Mouse (Mus musculus) embryonic facial prominence, embryonic 11.5 days (tissue): ENCODE results near the gene Cfap61. TPM values are rescaled to one million over a fixed set of nuclear protein-coding genes. Genes with fewer than 3 reads are reported as not detected.

Experiments used
- ATAC-seq: fragments of 200-750 bp; cut with Nextera tagmentation; replicated peaks from 2 replicates; pipeline ENCODE4 v1.8.0; 2017; ENCODE audit warnings: low read depth; ENCODE audit not compliant: insufficient number of reproducible peaks, low FRiP score, low TSS enrichment
- DNase-seq: peaks from one replicate; pipeline ENCODE4 v3.0.0-alpha.2; 2015; ENCODE audit warnings: low spot score
- H3K27ac ChIP-seq: fragments of 300-500 bp; sonication (generic); replicated peaks from 2 replicates; pipeline ENCODE4 v1.5.1; 2014; ENCODE audit warnings: mild to moderate bottlenecking, low read depth, low read length, control low read depth
- H3K27me3 ChIP-seq: fragments of 300-500 bp; sonication (generic); 2 replicates; pipeline ENCODE4 v1.6.1; 2014; ENCODE audit warnings: mild to moderate bottlenecking, low read length, moderate library complexity, mixed read lengths; ENCODE audit not compliant: control insufficient read depth, insufficient read depth
- H3K36me3 ChIP-seq: fragments of 300-500 bp; sonication (generic); replicated peaks from 2 replicates; pipeline ENCODE4 v1.6.1; 2014; ENCODE audit warnings: low read depth, mild to moderate bottlenecking, low read length, moderate library complexity, mixed read lengths; ENCODE audit not compliant: control insufficient read depth, insufficient read depth
- H3K4me1 ChIP-seq: fragments of 300-500 bp; sonication (generic); 2 replicates; pipeline ENCODE4 v1.6.1; 2014; ENCODE audit warnings: low read length, mixed read lengths; ENCODE audit not compliant: control insufficient read depth, insufficient read depth
- H3K4me2 ChIP-seq: fragments of 300-500 bp; sonication (generic); 2 replicates; pipeline ENCODE4 v1.6.1; 2014; ENCODE audit warnings: low read depth, mild to moderate bottlenecking, control low read depth, low read length, moderate library complexity
- H3K4me3 ChIP-seq: fragments of 300-500 bp; sonication (generic); 2 replicates; pipeline ENCODE4 v1.5.1; 2014; ENCODE audit warnings: low read depth, low read length, control low read depth
- H3K9ac ChIP-seq: fragments of 300-500 bp; sonication (generic); replicated peaks from 2 replicates; pipeline ENCODE4 v1.6.1; 2014; ENCODE audit warnings: mild to moderate bottlenecking, control low read depth, low read length
- H3K9me3 ChIP-seq: fragments of 300-500 bp; sonication (generic); replicated peaks from 2 replicates; pipeline ENCODE4 v1.6.1; 2016; ENCODE audit warnings: mild to moderate bottlenecking, low read length, inconsistent platforms, mixed read lengths; ENCODE audit not compliant: control insufficient read depth
- WGBS: fragments of 180-500 bp; shearing (Covaris S2); extraction: QIAGEN DNeasy Blood & Tissue Kit; methylation state at CpG from one replicate; pipeline ENCODE4 v1.1.7; 2014; 5-methylcytosine and 5-hydroxymethylcytosine counted together
- polyA plus RNA-seq: library from polyadenylated mRNA; unstranded; fragments of >200 nt; fragmentation: Nextera tagmentation; extraction: Ambion mirVana; gene quantifications from 2 replicates; pipeline ENCODE4 v1.2.1, GENCODE M21; 2014

The Cfap61 gene
- polyA plus RNA-seq, 1 experiment from 2014 or later, result 0.38 TPM

- H3K4me2 ChIP-seq, result no peak overlapping the region
- H3K4me1 ChIP-seq, result peaks cover 8% of the 10 kb centered on the region
- 63% methylated on average over 3 of the region's 3 CpGs for WGBS
- H3K9me3 ChIP-seq, result no peaks in the 10 kb centered on the region
- H3K9ac ChIP-seq, result no peak overlapping the region
- no peaks in the 10 kb centered on the region for H3K36me3 ChIP-seq
- H3K4me3 ChIP-seq, result no peak overlapping the region
- DNase-seq, result no peak
- no peak for ATAC-seq
- H3K27me3 ChIP-seq, result peaks cover 42% of the 10 kb centered on the region
- H3K27ac ChIP-seq, result no peak overlapping the region
Observed at GRCm38 (mm10) chr2:146227646-146228045, 293.1 kb downstream of the Cfap61 start.

GRCm38 (mm10) chr2:146228435-146228834 lies 293.9 kb downstream of the Cfap61 start:
- H3K27me3 ChIP-seq, result peaks cover 34% of the 10 kb centered on the region
- H3K36me3 ChIP-seq, result no peaks in the 10 kb centered on the region
- H3K9me3 ChIP-seq, result no peaks in the 10 kb centered on the region
- H3K9ac ChIP-seq, result no peak overlapping the region
- DNase-seq (no peak), ATAC-seq (no peak)
- no peak overlapping the region for H3K4me3 ChIP-seq
- H3K4me1 ChIP-seq, result peaks cover under 1% of the 10 kb centered on the region
- 85% methylated on average over 2 of the region's 2 CpGs for WGBS
- no peak overlapping the region for H3K4me2 ChIP-seq
- H3K27ac ChIP-seq, result no peak overlapping the region

GRCm38 (mm10) chr2:146231485-146231884 lies 296.9 kb downstream of the Cfap61 start:
- H3K4me1 ChIP-seq, result no peaks in the 10 kb centered on the region
- WGBS, result 91% methylated on average over 2 of the region's 2 CpGs
- no peak for DNase-seq
- no peak overlapping the region for H3K9ac ChIP-seq
- H3K27ac ChIP-seq, result no peak overlapping the region
- no peaks in the 10 kb centered on the region for H3K9me3 ChIP-seq
- no peak for ATAC-seq
- no peaks in the 10 kb centered on the region for H3K36me3 ChIP-seq
- no peak overlapping the region for H3K4me3 ChIP-seq
- H3K27me3 ChIP-seq, result peaks cover 7% of the 10 kb centered on the region
- H3K4me2 ChIP-seq, result no peak overlapping the region

- no peak overlapping the region for H3K4me2 ChIP-seq
- DNase-seq (no peak), ATAC-seq (no peak)
- no peak overlapping the region for H3K27ac ChIP-seq
- H3K36me3 ChIP-seq, result no peaks in the 10 kb centered on the region
- H3K27me3 ChIP-seq, result no peaks in the 10 kb centered on the region
- WGBS, result 93% methylated on average over 4 of the region's 4 CpGs
- H3K9me3 ChIP-seq, result no peaks in the 10 kb centered on the region
- H3K9ac ChIP-seq, result no peak overlapping the region
- no peaks in the 10 kb centered on the region for H3K4me1 ChIP-seq
- H3K4me3 ChIP-seq, result no peak overlapping the region
Observed at GRCm38 (mm10) chr2:146239196-146239747, 304.7 kb downstream of the Cfap61 start.

- WGBS, result 83% methylated on average over 2 of the region's 2 CpGs
- ATAC-seq, result no peak
- Histone ChIP-seq H3K4me3 (no peak overlapping the region), H3K4me2 (no peak overlapping the region), H3K9me3 (no peaks in the 10 kb centered on the region), H3K36me3 (no peaks in the 10 kb centered on the region), H3K9ac (no peak overlapping the region), H3K4me1 (0 out of 2 replicates have a peak, but pooled peaks cover 2% of the 10 kb centered on the region), H3K27me3 (no peaks in the 10 kb centered on the region), H3K27ac (no peak overlapping the region)
- no peak for DNase-seq
Observed at GRCm38 (mm10) chr2:146244049-146244448, 309.5 kb downstream of the Cfap61 start.

GRCm38 (mm10) chr2:146245401-146245800 lies 310.8 kb downstream of the Cfap61 start:
- H3K4me2 ChIP-seq, result no peak overlapping the region
- DNase-seq, result no peak
- no peaks in the 10 kb centered on the region for H3K36me3 ChIP-seq
- H3K9ac ChIP-seq, result no peak overlapping the region
- H3K4me1 ChIP-seq, result 0 out of 2 replicates have a peak, but pooled peaks cover 2% of the 10 kb centered on the region
- H3K27me3 ChIP-seq, result no peaks in the 10 kb centered on the region
- ATAC-seq, result no peak
- H3K27ac ChIP-seq, result no peak overlapping the region
- H3K4me3 ChIP-seq, result no peak overlapping the region
- 47% methylated on average over 7 of the region's 7 CpGs for WGBS
- no peaks in the 10 kb centered on the region for H3K9me3 ChIP-seq

GRCm38 (mm10) chr2:146246409-146247075 lies 312.0 kb downstream of the Cfap61 start:
- Histone ChIP-seq H3K9me3 (no peaks in the 10 kb centered on the region), H3K27me3 (no peaks in the 10 kb centered on the region), H3K4me2 (no peak overlapping the region), H3K9ac (no peak overlapping the region), H3K36me3 (no peaks in the 10 kb centered on the region), H3K27ac (no peak overlapping the region), H3K4me3 (no peak overlapping the region), H3K4me1 (0 out of 2 replicates have a peak, but pooled peaks cover 2% of the 10 kb centered on the region)
- ATAC-seq, result no peak
- WGBS, result 74% methylated on average over 4 of the region's 4 CpGs
- DNase-seq, result no peak

- WGBS, result 35% methylated on average over 6 of the region's 6 CpGs
- H3K9me3 ChIP-seq, result no peaks in the 10 kb centered on the region
- DNase-seq (no peak), ATAC-seq (no peak; the same call in 1 of the 2 replicates)
- H3K4me3 ChIP-seq, result no peak overlapping the region
- no peak overlapping the region for H3K9ac ChIP-seq
- H3K27me3 ChIP-seq, result no peaks in the 10 kb centered on the region
- no peak overlapping the region for H3K27ac ChIP-seq
- no peaks in the 10 kb centered on the region for H3K36me3 ChIP-seq
- 0 out of 2 replicates have a peak, but pooled peaks cover 2% of the 10 kb centered on the region for H3K4me1 ChIP-seq
- no peak overlapping the region for H3K4me2 ChIP-seq
Observed at GRCm38 (mm10) chr2:146247576-146247975, 313.0 kb downstream of the Cfap61 start.
